Mouse (Mus musculus) ES-E14 (cell line): ENCODE measurements at regions not wholly inside any gene's neighbourhood (a gene's known extent, or its start where the extent isn't known, plus 50 kb on each side); places are given as distances from the start of the nearest gene placed in this dataset.

Experiments
- DNase-seq: peaks from one replicate; pipeline ENCODE4 v3.0.0-alpha.2; 2013; ENCODE audit warnings: low read depth, low spot score
- H3K27ac ChIP-seq: 2 replicates; pipeline ENCODE4 v1.5.1; 2012; ENCODE audit warnings: low read depth, mild to moderate bottlenecking, low read length, moderate library complexity, mixed read lengths; ENCODE audit not compliant: poor library complexity, insufficient read depth, severe bottlenecking
- H3K36me3 ChIP-seq: 2 replicates; pipeline ENCODE4 v1.6.1; 2012; ENCODE audit warnings: mild to moderate bottlenecking, low read length, moderate library complexity, mixed read lengths; ENCODE audit not compliant: control insufficient read depth, poor library complexity, insufficient read depth, severe bottlenecking
- H3K4me1 ChIP-seq, 2 experiments: fragments of 150-350 bp in 1 of 2; sonication (generic) in 1 of 2; 2 replicates each; pipeline ENCODE4 v1.6.1; 2012; ENCODE audit warnings: low read length in 2 of 2, mild to moderate bottlenecking in 1 of 2, mixed read lengths in 1 of 2; ENCODE audit not compliant: control insufficient read depth in 2 of 2, insufficient read depth in 2 of 2, poor library complexity in 1 of 2
- H3K4me3 ChIP-seq, 2 experiments: fragments of 150-350 bp in 1 of 2; sonication (generic) in 1 of 2; 2 replicates each; pipeline ENCODE4 v1.5.1; 2012; ENCODE audit warnings: low read length in 2 of 2, low read depth in 1 of 2, mild to moderate bottlenecking in 1 of 2, mixed read lengths in 1 of 2; ENCODE audit not compliant: insufficient read depth in 1 of 2, poor library complexity in 1 of 2, severe bottlenecking in 1 of 2
- H3K9ac ChIP-seq: 2 replicates; pipeline ENCODE4 v1.6.1; 2012; ENCODE audit warnings: low read depth, mild to moderate bottlenecking, low read length, mixed read lengths; ENCODE audit not compliant: poor library complexity, insufficient read depth, severe bottlenecking
- H3K9me3 ChIP-seq: fragments of 150-350 bp; sonication (generic); 2 replicates; pipeline ENCODE4 v1.6.1; 2012; ENCODE audit warnings: low read depth, mild to moderate bottlenecking, low read length; ENCODE audit not compliant: control insufficient read depth, insufficient read depth
- CHD2 ChIP-seq: IDR thresholded peaks from 2 replicates; pipeline ENCODE4 v1.6.1; 2014; ENCODE audit warnings: mild to moderate bottlenecking, low read depth, low read length, inconsistent platforms
- HCFC1 ChIP-seq: IDR thresholded peaks from 2 replicates; pipeline ENCODE4 v1.6.1; 2012; ENCODE audit warnings: low read length, inconsistent platforms, borderline replicate concordance; ENCODE audit not compliant: insufficient read depth
- MAFK ChIP-seq: IDR thresholded peaks from 2 replicates; pipeline ENCODE4 v1.6.1; 2014; ENCODE audit warnings: mild to moderate bottlenecking, low read depth, low read length, inconsistent platforms; ENCODE audit not compliant: insufficient read depth
- ZC3H11A ChIP-seq: IDR thresholded peaks from 2 replicates; pipeline ENCODE4 v1.6.1; 2012; ENCODE audit warnings: low read depth, mild to moderate bottlenecking, inconsistent platforms, low read length, borderline replicate concordance
- ZNF384 ChIP-seq: IDR thresholded peaks from 2 replicates; pipeline ENCODE4 v1.6.1; 2012; ENCODE audit warnings: low read depth, low read length, inconsistent platforms
- in situ Hi-C, 2 experiments: fragments of 600-800 bp; cut with MboI; formaldehyde crosslinking; loops; one replicate each; pipeline ENCODE4 v1.15.1; 2025; ENCODE audit warnings: low sequenced_read_pairs in 2 of 2, inconsistent platforms in 1 of 2; ENCODE audit not compliant: unreplicated experiment in 2 of 2

GRCm38 (mm10) chr5:39909369-39909768 lies 154.1 kb upstream of the Hs3st1 start:
- Histone ChIP-seq H3K9ac (no peak overlapping the region), H3K9me3 (no peaks in the 10 kb centered on the region), H3K27ac (no peak overlapping the region), H3K36me3 (no peaks in the 10 kb centered on the region), H3K4me3 (no peak overlapping the region), H3K4me1 (no peaks in the 10 kb centered on the region)
- in situ Hi-C loops: no loop called here
- no peak for DNase-seq
- TF ChIP-seq MAFK: no peak

DNA sequence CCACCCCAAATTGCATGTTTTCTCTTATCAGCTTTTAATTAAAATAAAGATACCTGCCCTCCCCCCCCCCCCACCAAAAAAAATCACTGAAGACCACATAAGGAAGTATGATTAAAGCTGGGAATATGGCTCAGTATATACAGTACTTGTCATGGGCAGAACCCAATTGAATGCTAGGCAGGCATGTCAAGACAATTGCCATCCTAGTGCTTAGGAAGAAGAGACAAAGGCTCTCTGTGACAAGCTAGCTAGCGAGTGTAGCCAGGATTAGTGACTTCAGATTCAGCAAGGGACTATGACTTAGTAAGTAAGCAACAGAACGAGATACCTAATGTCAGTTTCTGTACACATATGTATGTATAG lies 116.4 kb upstream of the Hs3st1 start:
- in situ Hi-C loops: no loop called here
- Histone ChIP-seq H3K9me3 (no peaks in the 10 kb centered on the region), H3K4me1 (no peaks in the 10 kb centered on the region), H3K4me3 (no peak overlapping the region), H3K36me3 (no peaks in the 10 kb centered on the region), H3K27ac (no peak overlapping the region), H3K9ac (no peak overlapping the region)
- no peak for DNase-seq
- no peak for TF ChIP-seq MAFK
- TF ChIP-seq CHD2: no peak
- no peak for TF ChIP-seq HCFC1
- no peak for TF ChIP-seq ZC3H11A

DNA sequence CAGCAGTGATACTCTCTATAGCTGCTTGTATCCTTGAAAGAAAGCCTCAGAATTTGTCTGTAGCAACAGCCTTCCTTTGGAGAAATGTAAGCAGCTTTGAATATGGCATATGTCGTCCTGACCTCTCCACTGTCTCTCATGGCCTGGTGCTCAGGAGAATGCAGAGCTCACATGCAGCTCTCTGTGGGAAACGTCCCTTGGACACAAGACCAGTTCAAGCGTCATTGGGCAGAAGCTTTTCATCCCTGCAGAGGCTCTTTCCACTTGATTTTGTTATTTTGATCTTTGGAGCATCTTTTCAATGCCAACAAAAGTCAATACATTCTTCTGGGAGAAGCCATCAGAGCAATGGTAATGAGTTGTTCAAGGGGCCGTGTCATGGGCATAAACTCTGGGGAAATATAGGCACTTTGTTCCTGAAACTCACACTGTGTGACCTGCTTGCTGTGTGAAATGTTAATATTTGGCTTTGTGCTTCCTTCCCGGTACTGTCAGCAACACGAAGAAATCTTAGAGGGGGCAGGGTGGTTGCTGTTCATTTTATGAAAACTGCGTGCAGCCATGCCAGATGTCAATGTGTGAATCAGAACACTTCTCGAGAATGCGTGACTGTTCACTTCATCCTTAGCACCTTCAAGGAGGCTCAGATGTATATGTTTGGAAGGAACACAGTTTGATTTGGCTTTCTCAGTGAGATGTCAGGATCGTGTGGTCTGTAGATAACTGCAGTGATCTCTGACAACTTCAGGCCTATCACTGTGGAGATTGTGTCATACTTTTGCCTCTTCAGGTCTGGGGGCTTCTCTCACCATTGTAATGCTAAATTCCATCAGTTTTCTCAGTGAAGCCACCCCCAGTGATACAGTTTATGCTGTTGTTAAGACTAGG lies 115.8 kb upstream of the Hs3st1 start:
- Histone ChIP-seq H3K9ac (no peak overlapping the region), H3K9me3 (no peaks in the 10 kb centered on the region), H3K36me3 (no peaks in the 10 kb centered on the region), H3K4me3 (no peak overlapping the region), H3K27ac (no peak overlapping the region), H3K4me1 (no peaks in the 10 kb centered on the region)
- TF ChIP-seq ZNF384 (no peak), HCFC1 (no peak), CHD2 (no peak), ZC3H11A (no peak), MAFK (no peak)
- in situ Hi-C loops: no loop called here
- DNase-seq: no peak

GRCm38 (mm10) chr5:39857192-39857591 lies 101.9 kb upstream of the Hs3st1 start:
- no peak overlapping the region for H3K9ac ChIP-seq
- no peaks in the 10 kb centered on the region for H3K9me3 ChIP-seq
- no peaks in the 10 kb centered on the region for H3K4me1 ChIP-seq
- H3K4me3 ChIP-seq: no peak overlapping the region
- no peak for DNase-seq
- no peak overlapping the region for H3K27ac ChIP-seq
- H3K36me3 ChIP-seq: no peaks in the 10 kb centered on the region
- TF ChIP-seq HCFC1 (no peak), ZNF384 (no peak), CHD2 (no peak), MAFK (no peak), ZC3H11A (no peak)
- in situ Hi-C loops: no loop called here

DNA sequence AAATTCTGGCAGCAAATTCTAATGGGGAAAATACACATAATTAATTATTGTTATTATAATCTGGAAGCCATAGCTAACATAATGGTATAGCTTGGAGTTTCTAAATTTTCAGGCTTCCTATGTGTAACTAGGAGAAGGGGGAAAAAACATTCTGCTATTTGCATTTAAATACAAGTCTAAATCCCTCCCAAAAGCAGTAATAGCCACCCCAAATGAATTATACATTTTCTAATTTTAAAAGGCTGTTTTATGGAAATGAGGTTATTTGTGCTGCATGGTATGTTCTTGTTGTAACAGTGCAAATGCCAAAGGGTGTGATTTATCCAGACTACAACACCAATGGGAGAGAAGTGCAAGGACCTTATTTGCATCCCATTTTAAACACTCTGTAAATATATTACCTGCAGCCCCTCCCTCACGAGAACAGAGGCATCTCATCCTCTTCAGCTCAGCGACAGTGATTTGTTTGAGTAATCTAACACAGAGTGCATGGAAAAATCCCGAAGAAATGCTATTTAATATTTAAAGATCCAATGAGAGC lies 101.4 kb upstream of the Hs3st1 start:
- Histone ChIP-seq H3K9ac (no peak overlapping the region), H3K4me1 (no peaks in the 10 kb centered on the region), H3K36me3 (no peaks in the 10 kb centered on the region), H3K4me3 (no peak overlapping the region), H3K27ac (no peak overlapping the region), H3K9me3 (no peaks in the 10 kb centered on the region)
- TF ChIP-seq ZNF384 (no peak), CHD2 (no peak), HCFC1 (no peak), MAFK (no peak), ZC3H11A (no peak)
- in situ Hi-C loops: no loop called here
- DNase-seq: no peak
